In the genomic region with DNA sequence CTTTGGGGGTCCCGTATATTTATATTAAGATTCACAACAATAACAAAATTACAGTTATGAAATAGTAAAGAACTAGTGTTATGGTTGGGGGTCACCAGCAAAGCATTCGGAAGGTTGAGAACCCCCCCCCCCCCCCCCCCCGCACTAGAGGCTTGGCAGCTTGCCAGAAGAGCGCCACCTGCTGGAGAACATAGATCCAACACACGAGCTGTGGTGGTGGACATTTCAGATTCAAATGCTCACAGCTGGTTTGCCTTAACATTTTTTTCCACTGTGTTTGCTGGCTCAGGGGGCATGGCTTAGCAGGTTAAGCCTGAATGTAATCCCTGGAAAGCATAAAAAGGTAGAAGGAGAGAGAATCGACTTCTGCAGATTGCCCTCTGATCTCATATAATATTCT, we compare ENCODE assay signal across 9 mouse cellular contexts.
A peak's percentile ranks its signal among the peaks of the same experiment; 100 is the strongest.
DNase-seq lines count a peak whose midpoint lies in the region; TF ChIP-seq lines count a peak whose summit lies in the region.
"Had no signal": no experiment of that assay in that cellular context is flagged by ENCODE, and none has a peak within 500 bp of the region (broad histone marks: within the 10 kb centered on the region; RNA-seq: fewer than 3 reads in every experiment).

No protein-coding gene starts in this region.

- no peaks in the 10 kb centered on the region for H3K36me3 ChIP-seq in ES-Bruce4 (ENCODE audit: control insufficient read depth, insufficient read depth, low read length, poor library complexity, severe bottlenecking)
- H3K36me3 ChIP-seq in embryonic facial prominence, embryonic 10.5 days (replicated peaks), result no peaks in the 10 kb centered on the region
- H3K36me3 ChIP-seq: heart, embryonic 15.5 days had no signal

- H3K4me1 ChIP-seq in ES-Bruce4 (ENCODE audit: control insufficient read depth, insufficient read depth, low read length), result no peaks in the 10 kb centered on the region
- no peaks in the 10 kb centered on the region for H3K4me1 ChIP-seq in embryonic facial prominence, embryonic 10.5 days
- H3K4me1 ChIP-seq: heart, embryonic 15.5 days had no signal

- TF ChIP-seq EP300 in ES-Bruce4 (IDR thresholded peaks at IDR 0.05; ENCODE audit: insufficient read depth, low read depth, low read length), result no peak

- TF ChIP-seq CTCF in ES-Bruce4 (IDR thresholded peaks at IDR 0.05; ENCODE audit: low read depth, low read length), result peak; percentile 34

- 39% methylated on average over 6 of the region's 6 CpGs for WGBS in embryonic facial prominence, embryonic 10.5 days

- DNase-seq in gastrocnemius, postnatal 10 days, result peak; percentile 15
- DNase-seq in gastrocnemius, postnatal 4 days (ENCODE audit: low spot score in 2 of 2), result no peak
- peak; percentile 26 for DNase-seq in left cerebral cortex, postnatal 4 days
- no peak for DNase-seq in left cerebral cortex, adult 18-20 months (ENCODE audit: low spot score in 2 of 2)
- peak; percentile 35 for DNase-seq in embryonic facial prominence, embryonic 10.5 days (ENCODE audit: low spot score)
- DNase-seq in thymus, adult 18-20 months, result no peak
- DNase-seq in neural tube, embryonic 10.5 days (ENCODE audit: extremely low spot score, low spot score), result no peak

- no peak for TF ChIP-seq POLR2A in ES-Bruce4 (IDR thresholded peaks at IDR 0.05; ENCODE audit: insufficient read depth, low read length)

- no peak overlapping the region for H3K9ac ChIP-seq in ES-Bruce4 (ENCODE audit: low read depth, poor library complexity, severe bottlenecking)
- H3K9ac ChIP-seq: heart, embryonic 15.5 days had no signal

- intact Hi-C loops in left cerebral cortex, postnatal 4 days (cut with DNase I), result loop anchor here (10.0 kb wide), 3 partner anchors 145 to 445 kb away; a partner anchor contains a TSS

- H3K4me3 ChIP-seq in ES-Bruce4 (ENCODE audit: low read depth, low read length), result no peak overlapping the region
- H3K4me3 ChIP-seq in embryonic facial prominence, embryonic 10.5 days, result no peak overlapping the region
- H3K4me3 ChIP-seq: heart, embryonic 15.5 days had no signal

- H3K27me3 ChIP-seq in ES-Bruce4 (ENCODE audit: control insufficient read depth, insufficient read depth, low read length, poor library complexity, severe bottlenecking), result no peaks in the 10 kb centered on the region
- no peaks in the 10 kb centered on the region for H3K27me3 ChIP-seq in embryonic facial prominence, embryonic 10.5 days (replicated peaks; ENCODE audit: low read depth, poor library complexity, severe bottlenecking)

- no peaks in the 10 kb centered on the region for H3K9me3 ChIP-seq in ES-Bruce4 (replicated peaks; ENCODE audit: control insufficient read depth, insufficient read depth, low read length, poor library complexity, severe bottlenecking)
- H3K9me3 ChIP-seq in embryonic facial prominence, embryonic 10.5 days, result no peaks in the 10 kb centered on the region
- H3K9me3 ChIP-seq: heart, embryonic 15.5 days had no signal

- no peak overlapping the region for H3K27ac ChIP-seq in ES-Bruce4 (ENCODE audit: insufficient read depth, low read length)
- no peak overlapping the region for H3K27ac ChIP-seq in embryonic facial prominence, embryonic 10.5 days (replicated peaks)
- H3K27ac ChIP-seq: heart, embryonic 15.5 days had no signal

Comparison
In these comparisons a context has a peak if more than half of its experiments do, and no peak if none do; other contexts are left out.
1. DNase-seq: peak in gastrocnemius, postnatal 10 days (single experiment), left cerebral cortex, postnatal 4 days (single experiment) and embryonic facial prominence, embryonic 10.5 days (single experiment); none in gastrocnemius, postnatal 4 days (0 of 2), left cerebral cortex, adult 18-20 months (0 of 2), thymus, adult 18-20 months (0 of 2) and neural tube, embryonic 10.5 days (single experiment).